Mouse (Mus musculus) adrenal gland, adult (tissue): ENCODE data around the gene Pakap.
A peak's percentile ranks its signal among the peaks of the same experiment; 100 is the strongest.

Source experiments
- DNase-seq, 2 experiments: peaks; one replicate each; pipeline ENCODE4 v3.0.0; 2022 to 2023; ENCODE audit warnings: low spot score in 1 of 2; ENCODE audit not compliant: inconsistent age in 2 of 2

Pakap gene

GRCm38 (mm10) chr4:57937292-57937691 lies 369.3 kb downstream of the Pakap start:
- peak in 1 of 2 experiments; percentile 20 for DNase-seq

- DNase-seq, result no peak
These were observed 372.7 kb downstream of the Pakap start for GRCm38 (mm10) chr4:57940631-57941030.

DNA sequence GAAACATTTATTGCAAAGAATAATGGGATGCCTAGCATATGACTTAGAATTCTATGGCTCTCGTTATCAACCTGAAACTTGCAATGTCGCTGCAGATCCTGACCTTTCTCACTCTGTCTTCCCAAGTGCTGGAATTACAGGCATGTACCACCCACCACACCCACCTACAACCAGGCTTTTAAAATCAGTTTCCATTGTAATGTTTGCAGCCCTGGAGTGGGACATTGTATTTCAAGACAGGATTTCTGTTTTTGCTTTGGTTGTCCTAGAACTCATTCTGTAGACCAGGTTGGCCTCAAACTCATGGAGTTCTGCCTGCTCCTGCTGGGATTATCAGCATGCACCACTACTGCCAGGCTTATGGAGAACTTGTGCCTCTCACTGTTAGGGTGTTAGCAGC lies 374.9 kb downstream of the Pakap start:
- DNase-seq, result no peak
